Mouse (Mus musculus): Measurements from ENCODE around the gene Tspan12.

DNA sequence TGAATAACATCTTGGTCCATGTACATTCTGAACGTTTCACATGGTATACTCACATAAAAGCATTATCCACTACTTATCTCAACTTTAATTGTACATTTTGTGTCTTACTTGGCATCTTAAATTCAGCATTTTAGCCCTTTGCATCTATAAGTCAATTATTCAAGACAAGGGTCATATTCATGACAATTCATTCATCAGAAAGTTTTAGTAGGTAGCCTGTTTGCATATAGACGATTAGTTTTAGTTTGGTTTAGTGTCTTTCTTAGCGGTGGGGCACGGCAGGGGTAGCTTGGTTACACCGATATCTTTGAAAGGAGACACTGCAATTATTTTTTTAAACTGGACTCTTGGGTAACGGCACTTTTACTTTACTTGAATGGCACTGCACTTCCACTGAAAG lies 21.4 kb downstream of the Tspan12 start:
- TF ChIP-seq EP300 (IDR thresholded peaks at IDR 0.05; ENCODE audit: low read depth) (no peak), CTCF (IDR thresholded peaks at IDR 0.05; ENCODE audit: low read depth) (no peak)
